Mouse (Mus musculus) T-helper 17 cell (primary cell): ENCODE results near the gene Ldhb.

ENCODE experiments used
- in situ Hi-C, 2 experiments: fragments of 300-600 bp; cut with MboI, MseI; formaldehyde crosslinking; loops; 1 replicate in 1 of 2; 2 replicates in 1 of 2; pipeline ENCODE4 v1.15.1; 2025; ENCODE audit warnings: high pct_unique_total_duplicates in 2 of 2

Gene Ldhb

GRCm38 (mm10) chr6:142453311-142453710 is 54.4 kb downstream of the Ldhb start:
- in situ Hi-C loops, result no loop called here

- in situ Hi-C loops, result no loop called here
Measured at GRCm38 (mm10) chr6:142451381-142451780, 56.4 kb downstream of the Ldhb start.
